ENCODE assay signal across 8 mouse cellular contexts in the genomic region with DNA sequence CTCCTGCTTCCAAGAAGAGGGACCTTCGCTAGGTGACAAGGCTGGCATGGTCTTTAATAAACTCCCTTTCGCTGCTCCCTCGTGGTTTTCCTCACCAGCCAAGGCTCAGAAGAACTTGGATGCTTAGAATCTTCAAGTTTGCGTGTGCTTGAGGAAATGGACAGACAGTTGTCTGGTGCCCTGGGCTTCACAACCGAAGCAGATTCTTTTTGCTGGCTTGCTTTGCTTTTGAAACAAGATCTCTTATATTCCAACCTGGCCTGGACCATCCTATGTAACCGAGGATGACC. TPM values are rescaled to one million over a fixed set of nuclear protein-coding genes. Genes with fewer than 3 reads are reported as not detected.
DNase-seq lines count a peak whose midpoint lies in the region; ATAC-seq and TF ChIP-seq lines count a peak whose summit lies in the region.
"Had no signal": no experiment of that assay in that cellular context is flagged by ENCODE, and none has a peak within 500 bp of the region (broad histone marks: within the 10 kb centered on the region; RNA-seq: fewer than 3 reads in every experiment).

No protein-coding gene starts in this region.

- peaks cover 40% of the 10 kb centered on the region for H3K27me3 ChIP-seq in neural tube, embryonic 11.5 days (ENCODE audit: control insufficient read depth, insufficient read depth, low read length)
- peaks cover 25% of the 10 kb centered on the region for H3K27me3 ChIP-seq in forebrain, postnatal 0 days (ENCODE audit: insufficient read depth, low read length)
- H3K27me3 ChIP-seq in liver, embryonic 14.5 days (ENCODE audit: control insufficient read depth, insufficient read depth, low read length): peaks cover 33% of the 10 kb centered on the region
- H3K27me3 ChIP-seq in thymus, adult 2 months (ENCODE audit: control insufficient read depth, insufficient read depth, low read length): peaks cover 12% of the 10 kb centered on the region

- no peak for TF ChIP-seq EP300 in liver, embryonic 14.5 days (IDR thresholded peaks at IDR 0.05; ENCODE audit: low read depth)

- no peak for DNase-seq in neural tube, embryonic 11.5 days (ENCODE audit: low spot score)
- DNase-seq in neural tube, embryonic 10.5 days (ENCODE audit: extremely low spot score, low spot score): no peak
- no peak for DNase-seq in forebrain, postnatal 0 days
- DNase-seq in liver, embryonic 14.5 days (ENCODE audit: low read depth in 3 of 3, low spot score in 3 of 3): no peak
- DNase-seq in urinary bladder, postnatal 10 days (ENCODE audit: low spot score): no peak
- no peak for DNase-seq in thymus, adult 2 months
- no peak for DNase-seq in spleen, adult 12 weeks (ENCODE audit: low spot score)

- WGBS in neural tube, embryonic 11.5 days: 19% methylated on average over 6 of the region's 6 CpGs
- WGBS in forebrain, postnatal 0 days: 18% methylated on average over 6 of the region's 6 CpGs
- 22% methylated on average over 6 of the region's 6 CpGs for WGBS in liver, embryonic 14.5 days (ENCODE audit: insufficient replicate concordance)
- WGBS in thymus, adult 2 months: 51% methylated on average over 6 of the region's 6 CpGs

- H3K4me1 ChIP-seq in neural tube, embryonic 11.5 days (ENCODE audit: control insufficient read depth, insufficient read depth, low read length): no peaks in the 10 kb centered on the region
- H3K4me1 ChIP-seq in forebrain, postnatal 0 days (ENCODE audit: insufficient read depth): no peaks in the 10 kb centered on the region; the same call in 1 of the 2 replicates
- H3K4me1 ChIP-seq in liver, embryonic 14.5 days (replicated peaks; ENCODE audit: control insufficient read depth in 2 of 2, insufficient read depth in 2 of 2, low read length in 1 of 2): no peaks in the 10 kb centered on the region
- H3K4me1 ChIP-seq in thymus, adult 2 months (replicated peaks; ENCODE audit: control insufficient read depth, insufficient read depth, low read length): no peaks in the 10 kb centered on the region

- H3K9me3 ChIP-seq in neural tube, embryonic 11.5 days (ENCODE audit: control insufficient read depth, low read length): no peaks in the 10 kb centered on the region
- H3K9me3 ChIP-seq in forebrain, postnatal 0 days (ENCODE audit: low read length): no peaks in the 10 kb centered on the region
- H3K9me3 ChIP-seq in liver, embryonic 14.5 days (ENCODE audit: control insufficient read depth, low read length): no peaks in the 10 kb centered on the region

- peak overlapping the region; percentile 38 for H3K4me3 ChIP-seq in neural tube, embryonic 11.5 days (ENCODE audit: low read depth, low read length)
- H3K4me3 ChIP-seq in forebrain, postnatal 0 days (ENCODE audit: low read depth, low read length): peak overlapping the region; percentile 61
- peak overlapping the region in 1 of 2 experiments; percentile 34; a peak in 1 of 4 replicates for H3K4me3 ChIP-seq in liver, embryonic 14.5 days (ENCODE audit: insufficient read depth in 1 of 2, low read depth in 2 of 2, low read length in 2 of 2)
- no peak overlapping the region for H3K4me3 ChIP-seq in thymus, adult 2 months (ENCODE audit: control insufficient read depth, insufficient read depth, low read length)

- TF ChIP-seq POLR2A in thymus, adult 2 months (IDR thresholded peaks at IDR 0.05; ENCODE audit: control insufficient read depth, extremely low read depth, insufficient read depth, low read length, poor library complexity): no peak

- H3K9ac ChIP-seq in neural tube, embryonic 11.5 days (ENCODE audit: low read length): no peak overlapping the region
- H3K9ac ChIP-seq in forebrain, postnatal 0 days: peak overlapping the region; percentile 65
- H3K9ac ChIP-seq in liver, embryonic 14.5 days (replicated peaks): no peak overlapping the region

- H3K27ac ChIP-seq in neural tube, embryonic 11.5 days (ENCODE audit: low read depth, low read length): no peak overlapping the region
- no peak overlapping the region for H3K27ac ChIP-seq in forebrain, postnatal 0 days (ENCODE audit: low read depth, low read length)
- no peak overlapping the region for H3K27ac ChIP-seq in liver, embryonic 14.5 days
- H3K27ac ChIP-seq in thymus, adult 2 months (ENCODE audit: control insufficient read depth, insufficient read depth, low read length): no peak overlapping the region

- no peak for TF ChIP-seq CTCF in forebrain, postnatal 0 days (IDR thresholded peaks at IDR 0.05; ENCODE audit: low read depth)
- no peak for TF ChIP-seq CTCF in liver, embryonic 14.5 days (IDR thresholded peaks at IDR 0.05; ENCODE audit: low read depth)
- no peak for TF ChIP-seq CTCF in thymus, adult 2 months (IDR thresholded peaks at IDR 0.05; ENCODE audit: borderline replicate concordance, control insufficient read depth, extremely low read depth, insufficient read depth, low read length, poor library complexity)

- peak overlapping the region; percentile 60 for H3K4me2 ChIP-seq in neural tube, embryonic 11.5 days (ENCODE audit: low read depth)
- H3K4me2 ChIP-seq in forebrain, postnatal 0 days (ENCODE audit: low read depth): peak overlapping the region; percentile 69
- H3K4me2 ChIP-seq in liver, embryonic 14.5 days (ENCODE audit: low read depth): peak overlapping the region; percentile 43

- no peaks in the 10 kb centered on the region for H3K36me3 ChIP-seq in neural tube, embryonic 11.5 days (ENCODE audit: control insufficient read depth, insufficient read depth, low read length)
- no peaks in the 10 kb centered on the region for H3K36me3 ChIP-seq in forebrain, postnatal 0 days (ENCODE audit: insufficient read depth)
- no peaks in the 10 kb centered on the region for H3K36me3 ChIP-seq in liver, embryonic 14.5 days (replicated peaks; ENCODE audit: control insufficient read depth, insufficient read depth, low read depth)
- no peaks in the 10 kb centered on the region for H3K36me3 ChIP-seq in thymus, adult 2 months (ENCODE audit: control insufficient read depth, insufficient read depth, low read length)

- ATAC-seq in neural tube, embryonic 11.5 days (ENCODE audit: insufficient read depth, low FRiP score, low TSS enrichment): no peak
- no peak for ATAC-seq in forebrain, postnatal 0 days
- ATAC-seq in liver, embryonic 14.5 days (ENCODE audit: insufficient read depth): no peak
- ATAC-seq: inflammation-experienced regulatory T-cells, adult 6 months had no signal

RNA-seq across cellular contexts. Expression of gene Pax5, which starts 45.6 kb away (rescaled TPM):
- polyA plus RNA-seq in neural tube, embryonic 11.5 days (2014; fragmentation: Nextera tagmentation; extraction: Ambion mirVana): 0.76 and 2.4 TPM in 2 replicates
- total RNA-seq in forebrain, postnatal 0 days (2014; rRNA removed): 0.14 and 1.5 TPM in 2 replicates
- polyA plus RNA-seq in forebrain, postnatal 0 days (2015; fragmentation: Nextera tagmentation; extraction: Ambion mirVana): 0.01 TPM in 1 of 2 replicates, not detected in the other
- polyA plus RNA-seq in liver, embryonic 14.5 days (2012; rRNA removed): 0.11 and 0.12 TPM in 2 replicates
- 0.05 and 0.09 TPM in 2 replicates for polyA plus RNA-seq in liver, embryonic 14.5 days (2014; fragmentation: Nextera tagmentation; extraction: Ambion mirVana)
- 2.7 and 4.0 TPM in 2 replicates for polyA plus RNA-seq in thymus, adult 2 months (2012; rRNA removed)
